Comparison of ENCODE assay signal across 14 mouse cellular contexts in genomic region chr16:77679234-77679633, GRCm38 (mm10).
"Had no signal": no experiment of that assay in that cellular context is flagged by ENCODE, and none has a peak within 500 bp of the region (broad histone marks: within the 10 kb centered on the region; RNA-seq: fewer than 3 reads in every experiment).

No protein-coding gene starts in this region.

- H3K36me3 ChIP-seq: limb, embryonic 15.5 days; liver, embryonic 12.5 days; midbrain, embryonic 15.5 days had no signal

- ATAC-seq: liver, embryonic 12.5 days; midbrain, embryonic 15.5 days had no signal

- H3K9ac ChIP-seq: limb, embryonic 15.5 days; liver, embryonic 12.5 days; lung, embryonic 14.5 days; midbrain, embryonic 15.5 days had no signal

- H3K4me3 ChIP-seq: limb, embryonic 15.5 days; liver, embryonic 12.5 days; midbrain, embryonic 15.5 days had no signal

- DNase-seq: kidney, postnatal 36 days; layer of hippocampus, postnatal 36 days; lung, embryonic 14.5 days; lung, postnatal 10 days; lung, postnatal 4 days; right cerebral cortex, adult 18-20 months; right cerebral cortex, postnatal 25 days; thymus, postnatal 4 days had no signal

- H3K27me3 ChIP-seq: limb, embryonic 15.5 days; liver, embryonic 12.5 days; midbrain, embryonic 15.5 days had no signal

- H3K4me2 ChIP-seq: limb, embryonic 15.5 days; liver, embryonic 12.5 days; lung, embryonic 14.5 days; midbrain, embryonic 11.5 days; midbrain, embryonic 15.5 days had no signal

- H3K4me1 ChIP-seq: limb, embryonic 15.5 days; liver, embryonic 12.5 days had no signal

- H3K9me3 ChIP-seq: limb, embryonic 15.5 days; liver, embryonic 12.5 days; midbrain, embryonic 15.5 days had no signal

- H3K27ac ChIP-seq: kidney, postnatal 0 days; limb, embryonic 15.5 days; liver, embryonic 12.5 days; midbrain, embryonic 15.5 days; stomach, postnatal 0 days had no signal
